Mouse (Mus musculus) MEL (cell line): ENCODE data around the gene Dmp1.

ENCODE experiments used
- CHD1 ChIP-seq: IDR thresholded peaks from 2 replicates; pipeline ENCODE4 v1.6.1; 2012; ENCODE audit warnings: low read depth, mild to moderate bottlenecking, inconsistent platforms, low read length, improper control_type of control experiment
- CTCF ChIP-seq, 3 experiments: IDR thresholded peaks in 2 of 3; conservative IDR thresholded peaks in 1 of 3; 2 replicates each; pipeline ENCODE4 v1.5.1; 2011 to 2012; ENCODE audit warnings: low read length in 3 of 3, low read depth in 2 of 3, mild to moderate bottlenecking in 2 of 3, improper control_type of control experiment in 1 of 3, inconsistent platforms in 1 of 3, mixed read lengths in 1 of 3, moderate library complexity in 1 of 3; ENCODE audit not compliant: control insufficient read depth in 1 of 3, insufficient read depth in 1 of 3, poor library complexity in 1 of 3, severe bottlenecking in 1 of 3
- E2F4 ChIP-seq: IDR thresholded peaks from 2 replicates; pipeline ENCODE4 v1.6.1; 2011; ENCODE audit warnings: low read depth, low read length, improper control_type of control experiment, borderline replicate concordance
- EP300 ChIP-seq, 2 experiments: IDR thresholded peaks; 2 replicates each; pipeline ENCODE4 v1.6.1; 2011; ENCODE audit warnings: improper control_type of control experiment in 2 of 2, low read length in 2 of 2, low read depth in 1 of 2, mild to moderate bottlenecking in 1 of 2
- HCFC1 ChIP-seq: IDR thresholded peaks from 2 replicates; pipeline ENCODE4 v1.6.1; 2012; ENCODE audit warnings: low read depth, mild to moderate bottlenecking, inconsistent platforms, low read length, improper control_type of control experiment, moderate library complexity
- MAX ChIP-seq: IDR thresholded peaks from 2 replicates; pipeline ENCODE4 v1.6.1; 2011; ENCODE audit warnings: low read length, improper control_type of control experiment
- MAZ ChIP-seq: IDR thresholded peaks from 2 replicates; pipeline ENCODE4 v1.6.1; 2012; ENCODE audit warnings: low read depth, mild to moderate bottlenecking, inconsistent platforms, low read length, improper control_type of control experiment
- POLR2A ChIP-seq, 2 experiments: IDR thresholded peaks; 2 replicates each; pipeline ENCODE4 v1.6.1; 2011 to 2012; ENCODE audit warnings: low read length in 2 of 2, mild to moderate bottlenecking in 2 of 2, control low read depth in 1 of 2, improper control_type of control experiment in 1 of 2, low read depth in 1 of 2, moderate library complexity in 1 of 2; ENCODE audit not compliant: control insufficient read depth in 1 of 2, insufficient read depth in 1 of 2, poor library complexity in 1 of 2
- POLR2AphosphoS2 ChIP-seq: IDR thresholded peaks from 2 replicates; pipeline ENCODE4 v1.6.1; 2011; ENCODE audit warnings: low read length, improper control_type of control experiment
- POLR2AphosphoS5 ChIP-seq: IDR thresholded peaks from 2 replicates; pipeline ENCODE4 v1.6.1; 2012; ENCODE audit warnings: low read depth, borderline replicate concordance, mild to moderate bottlenecking, inconsistent platforms, low read length, moderate library complexity, mixed read lengths
- SIN3A ChIP-seq: IDR thresholded peaks from 2 replicates; pipeline ENCODE4 v1.6.1; 2012; ENCODE audit warnings: low read length, improper control_type of control experiment, inconsistent platforms
- UBTF ChIP-seq: IDR thresholded peaks from 2 replicates; pipeline ENCODE4 v1.6.1; 2012; ENCODE audit warnings: low read depth, mild to moderate bottlenecking, inconsistent platforms, low read length, improper control_type of control experiment, moderate library complexity, borderline replicate concordance; ENCODE audit not compliant: insufficient read depth
- USF1 ChIP-seq: IDR thresholded peaks from 2 replicates; pipeline ENCODE4 v1.6.1; 2014; ENCODE audit warnings: low read depth, mild to moderate bottlenecking, inconsistent platforms, low read length, improper control_type of control experiment, moderate library complexity
- ZNF384 ChIP-seq: IDR thresholded peaks from 2 replicates; pipeline ENCODE4 v1.6.1; 2012; ENCODE audit warnings: low read depth, mild to moderate bottlenecking, inconsistent platforms, low read length, improper control_type of control experiment

- TF ChIP-seq MAX (no peak), POLR2A (IDR thresholded peaks at IDR 0.05; ENCODE audit: control insufficient read depth in 1 of 2, insufficient read depth in 1 of 2, low read depth in 1 of 2, low read length in 2 of 2, poor library complexity in 1 of 2) (no peak), CTCF (IDR thresholded peaks at IDR 0.05 in 2 of 3, conservative IDR thresholded peaks at IDR 0.05 in 1 of 3; ENCODE audit: control insufficient read depth in 1 of 3, insufficient read depth in 1 of 3, low read depth in 2 of 3, low read length in 3 of 3, poor library complexity in 1 of 3, severe bottlenecking in 1 of 3) (no peak), CHD1 (no peak), POLR2AphosphoS2 (no peak), MAZ (no peak), SIN3A (no peak), USF1 (no peak), ZNF384 (no peak), EP300 (IDR thresholded peaks at IDR 0.05; ENCODE audit: low read depth in 1 of 2, low read length in 2 of 2) (no peak), POLR2AphosphoS5 (no peak), UBTF (no peak), E2F4 (no peak), HCFC1 (no peak)
These were observed 7.3 kb upstream of the Dmp1 start for GRCm38 (mm10) chr5:104195086-104195485.
